Mouse (Mus musculus): ENCODE results near the gene Plekhg1. TPM values are rescaled to one million over a fixed set of nuclear protein-coding genes. Genes with fewer than 3 reads are reported as not detected.

Gene Plekhg1
- polyA plus RNA-seq, 1 experiment from 2014 or later, result 16.9 TPM

DNA sequence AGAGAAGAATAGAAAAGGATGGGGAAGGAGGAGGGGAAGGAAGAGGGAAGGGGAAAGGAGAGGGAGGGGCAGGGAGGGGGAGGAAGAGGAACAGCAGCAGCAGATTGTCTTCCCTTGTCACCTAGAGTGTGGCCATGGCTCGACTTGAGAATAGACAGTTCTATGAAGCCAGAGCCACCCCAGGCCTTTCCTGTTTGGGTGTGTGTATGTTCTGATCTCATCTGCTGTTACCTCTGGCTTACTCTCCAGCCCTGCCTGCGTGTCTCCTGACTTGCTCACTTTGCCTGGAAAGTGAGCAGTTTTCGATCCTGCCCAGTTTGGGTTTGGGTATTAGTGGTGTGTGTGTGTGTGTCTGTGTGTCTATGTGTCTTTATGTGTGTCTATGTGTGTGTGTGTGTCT lies 23.0 kb downstream of the Plekhg1 start:
- no peak overlapping the region for H3K4me2 ChIP-seq (replicated peaks; ENCODE audit: low read depth, low read length)
- no peaks in the 10 kb centered on the region for H3K27me3 ChIP-seq (ENCODE audit: control insufficient read depth, insufficient read depth, low read length)
- H3K36me3 ChIP-seq (ENCODE audit: control insufficient read depth, insufficient read depth, low read length), result no peaks in the 10 kb centered on the region
- WGBS, result 68% methylated on average over 3 of the region's 3 CpGs
- H3K9me3 ChIP-seq (ENCODE audit: control insufficient read depth, low read length), result no peaks in the 10 kb centered on the region
- H3K27ac ChIP-seq (ENCODE audit: low read depth, low read length), result no peak overlapping the region
- H3K9ac ChIP-seq (ENCODE audit: low read depth, low read length), result no peak overlapping the region
- no peak overlapping the region for H3K4me3 ChIP-seq (ENCODE audit: low read length)
- no peaks in the 10 kb centered on the region for H3K4me1 ChIP-seq (ENCODE audit: control insufficient read depth, insufficient read depth, low read length)
- no peak for ATAC-seq (ENCODE audit: low FRiP score, low TSS enrichment)

- Histone ChIP-seq H3K27ac (ENCODE audit: low read depth, low read length) (no peak overlapping the region), H3K27me3 (ENCODE audit: control insufficient read depth, insufficient read depth, low read length) (no peaks in the 10 kb centered on the region), H3K36me3 (ENCODE audit: control insufficient read depth, insufficient read depth, low read length) (no peaks in the 10 kb centered on the region), H3K4me2 (replicated peaks; ENCODE audit: low read depth, low read length) (no peak overlapping the region), H3K9ac (ENCODE audit: low read depth, low read length) (no peak overlapping the region), H3K4me3 (ENCODE audit: low read length) (no peak overlapping the region), H3K4me1 (ENCODE audit: control insufficient read depth, insufficient read depth, low read length) (no peaks in the 10 kb centered on the region), H3K9me3 (ENCODE audit: control insufficient read depth, low read length) (no peaks in the 10 kb centered on the region; the same call in 1 of the 2 replicates)
- 82% methylated on average over 5 of the region's 5 CpGs for WGBS
- no peak for ATAC-seq (ENCODE audit: low FRiP score, low TSS enrichment)
Measured at GRCm38 (mm10) chr10:3769131-3769530, 29.0 kb downstream of the Plekhg1 start.

GRCm38 (mm10) chr10:3774330-3774729 lies 34.2 kb downstream of the Plekhg1 start:
- no peak overlapping the region for H3K27ac ChIP-seq (ENCODE audit: low read depth, low read length)
- 73% methylated on average over 2 of the region's 2 CpGs for WGBS
- no peaks in the 10 kb centered on the region for H3K36me3 ChIP-seq (ENCODE audit: control insufficient read depth, insufficient read depth, low read length)
- no peak overlapping the region for H3K4me3 ChIP-seq (ENCODE audit: low read length)
- ATAC-seq (ENCODE audit: low FRiP score, low TSS enrichment), result no peak
- H3K9me3 ChIP-seq (ENCODE audit: control insufficient read depth, low read length), result no peaks in the 10 kb centered on the region; the same call in 1 of the 2 replicates
- H3K4me2 ChIP-seq (replicated peaks; ENCODE audit: low read depth, low read length), result no peak overlapping the region
- H3K27me3 ChIP-seq (ENCODE audit: control insufficient read depth, insufficient read depth, low read length), result no peaks in the 10 kb centered on the region
- no peaks in the 10 kb centered on the region for H3K4me1 ChIP-seq (ENCODE audit: control insufficient read depth, insufficient read depth, low read length)
- H3K9ac ChIP-seq (ENCODE audit: low read depth, low read length), result no peak overlapping the region

- 92% methylated on average over 2 of the region's 2 CpGs for WGBS
- H3K9ac ChIP-seq (ENCODE audit: low read depth, low read length), result no peak overlapping the region
- no peak overlapping the region for H3K4me2 ChIP-seq (replicated peaks; ENCODE audit: low read depth, low read length)
- H3K4me3 ChIP-seq (ENCODE audit: low read length), result no peak overlapping the region
- no peaks in the 10 kb centered on the region; the same call in 1 of the 2 replicates for H3K9me3 ChIP-seq (ENCODE audit: control insufficient read depth, low read length)
- no peaks in the 10 kb centered on the region for H3K27me3 ChIP-seq (ENCODE audit: control insufficient read depth, insufficient read depth, low read length)
- no peaks in the 10 kb centered on the region for H3K36me3 ChIP-seq (ENCODE audit: control insufficient read depth, insufficient read depth, low read length)
- H3K27ac ChIP-seq (ENCODE audit: low read depth, low read length), result no peak overlapping the region
- ATAC-seq (ENCODE audit: low FRiP score, low TSS enrichment), result no peak
- H3K4me1 ChIP-seq (ENCODE audit: control insufficient read depth, insufficient read depth, low read length), result no peaks in the 10 kb centered on the region
Measured at GRCm38 (mm10) chr10:3776761-3777160, 36.6 kb downstream of the Plekhg1 start.

- Histone ChIP-seq H3K4me1 (ENCODE audit: control insufficient read depth, insufficient read depth, low read length) (0 out of 2 replicates have a peak, but pooled peaks cover 3% of the 10 kb centered on the region), H3K27me3 (ENCODE audit: control insufficient read depth, insufficient read depth, low read length) (no peaks in the 10 kb centered on the region), H3K4me2 (replicated peaks; ENCODE audit: low read depth, low read length) (no peak overlapping the region), H3K36me3 (ENCODE audit: control insufficient read depth, insufficient read depth, low read length) (no peaks in the 10 kb centered on the region), H3K4me3 (ENCODE audit: low read length) (no peak overlapping the region), H3K9me3 (ENCODE audit: control insufficient read depth, low read length) (no peaks in the 10 kb centered on the region), H3K27ac (ENCODE audit: low read depth, low read length) (no peak overlapping the region), H3K9ac (ENCODE audit: low read depth, low read length) (no peak overlapping the region)
- 71% methylated on average over 4 of the region's 4 CpGs for WGBS
- ATAC-seq (ENCODE audit: low FRiP score, low TSS enrichment), result no peak
Measured at GRCm38 (mm10) chr10:3785362-3785761, 45.2 kb downstream of the Plekhg1 start.

GRCm38 (mm10) chr10:3786531-3786930 lies 46.4 kb downstream of the Plekhg1 start:
- Histone ChIP-seq H3K36me3 (ENCODE audit: control insufficient read depth, insufficient read depth, low read length) (no peaks in the 10 kb centered on the region), H3K9me3 (ENCODE audit: control insufficient read depth, low read length) (no peaks in the 10 kb centered on the region), H3K4me2 (replicated peaks; ENCODE audit: low read depth, low read length) (no peak overlapping the region), H3K4me1 (ENCODE audit: control insufficient read depth, insufficient read depth, low read length) (0 out of 2 replicates have a peak, but pooled peaks cover 3% of the 10 kb centered on the region), H3K27me3 (ENCODE audit: control insufficient read depth, insufficient read depth, low read length) (no peaks in the 10 kb centered on the region), H3K4me3 (ENCODE audit: low read length) (no peak overlapping the region), H3K9ac (ENCODE audit: low read depth, low read length) (no peak overlapping the region), H3K27ac (ENCODE audit: low read depth, low read length) (no peak overlapping the region)
- 89% methylated on average over 4 of the region's 4 CpGs for WGBS
- ATAC-seq (ENCODE audit: low FRiP score, low TSS enrichment), result no peak

- Histone ChIP-seq H3K4me3 (ENCODE audit: low read length) (no peak overlapping the region), H3K9ac (ENCODE audit: low read depth, low read length) (no peak overlapping the region), H3K27me3 (ENCODE audit: control insufficient read depth, insufficient read depth, low read length) (no peaks in the 10 kb centered on the region), H3K27ac (ENCODE audit: low read depth, low read length) (no peak overlapping the region), H3K4me1 (ENCODE audit: control insufficient read depth, insufficient read depth, low read length) (0 out of 2 replicates have a peak, but pooled peaks cover 3% of the 10 kb centered on the region), H3K4me2 (replicated peaks; ENCODE audit: low read depth, low read length) (no peak overlapping the region), H3K36me3 (ENCODE audit: control insufficient read depth, insufficient read depth, low read length) (no peaks in the 10 kb centered on the region), H3K9me3 (ENCODE audit: control insufficient read depth, low read length) (no peaks in the 10 kb centered on the region)
- 44% methylated on average over 5 of the region's 5 CpGs for WGBS
- no peak for ATAC-seq (ENCODE audit: low FRiP score, low TSS enrichment)
Measured at GRCm38 (mm10) chr10:3787006-3787405, 46.8 kb downstream of the Plekhg1 start.

DNA sequence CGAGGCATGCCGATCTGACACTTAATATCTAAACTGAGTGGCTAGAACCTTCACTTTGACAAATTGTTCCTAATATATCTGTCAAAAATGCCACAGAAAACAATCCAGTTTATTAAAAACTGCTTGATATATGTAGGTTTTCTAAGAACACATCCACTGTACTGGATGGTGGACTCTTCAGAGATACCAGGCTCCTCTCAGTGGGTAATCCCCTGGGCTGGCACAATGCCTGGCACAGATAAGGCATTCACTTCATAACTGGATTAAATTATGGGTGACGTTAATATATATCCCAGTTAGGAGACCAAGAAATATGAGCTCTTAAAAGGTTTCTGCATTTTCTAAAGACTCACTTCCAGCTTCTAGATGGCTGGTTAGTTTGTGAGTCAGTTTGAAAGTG lies 53.7 kb downstream of the Plekhg1 start:
- no peaks in the 10 kb centered on the region for H3K27me3 ChIP-seq (ENCODE audit: control insufficient read depth, insufficient read depth, low read length)
- no peak overlapping the region for H3K27ac ChIP-seq (ENCODE audit: low read depth, low read length)
- no peaks in the 10 kb centered on the region for H3K9me3 ChIP-seq (ENCODE audit: control insufficient read depth, low read length)
- H3K36me3 ChIP-seq (ENCODE audit: control insufficient read depth, insufficient read depth, low read length), result no peaks in the 10 kb centered on the region
- 47% methylated on average over 3 of the region's 3 CpGs for WGBS
- no peak overlapping the region for H3K9ac ChIP-seq (ENCODE audit: low read depth, low read length)
- H3K4me3 ChIP-seq (ENCODE audit: low read length), result no peak overlapping the region
- ATAC-seq (ENCODE audit: low FRiP score, low TSS enrichment), result no peak
- H3K4me1 ChIP-seq (ENCODE audit: control insufficient read depth, insufficient read depth, low read length), result no peaks in the 10 kb centered on the region
- H3K4me2 ChIP-seq (replicated peaks; ENCODE audit: low read depth, low read length), result no peak overlapping the region

DNA sequence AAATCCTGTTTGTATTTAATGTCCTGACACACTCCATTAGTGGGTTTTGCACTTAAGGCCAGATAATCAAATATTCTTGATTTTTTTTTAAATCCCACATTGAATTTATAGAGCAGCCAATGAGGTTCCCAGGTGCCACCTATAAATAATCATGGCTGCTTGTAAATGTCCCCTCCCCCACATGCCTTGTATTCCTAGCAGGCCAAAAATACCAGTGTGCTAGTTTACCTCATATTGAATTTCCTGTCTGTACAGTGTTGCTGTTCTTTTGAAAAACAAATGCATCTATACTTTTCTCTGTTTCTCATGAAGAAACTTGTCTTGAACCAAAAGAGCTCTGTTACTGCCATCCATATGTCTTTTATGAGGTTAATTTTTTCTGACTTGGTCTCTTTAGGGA lies 59.3 kb downstream of the Plekhg1 start:
- no peaks in the 10 kb centered on the region for H3K4me1 ChIP-seq (ENCODE audit: control insufficient read depth, insufficient read depth, low read length)
- H3K4me3 ChIP-seq (ENCODE audit: low read length), result no peak overlapping the region
- H3K9me3 ChIP-seq (ENCODE audit: control insufficient read depth, low read length), result no peaks in the 10 kb centered on the region
- H3K27ac ChIP-seq (ENCODE audit: low read depth, low read length), result no peak overlapping the region
- no peak for ATAC-seq (ENCODE audit: low FRiP score, low TSS enrichment)
- H3K27me3 ChIP-seq (ENCODE audit: control insufficient read depth, insufficient read depth, low read length), result no peaks in the 10 kb centered on the region
- H3K4me2 ChIP-seq (replicated peaks; ENCODE audit: low read depth, low read length), result no peak overlapping the region
- no peak overlapping the region for H3K9ac ChIP-seq (ENCODE audit: low read depth, low read length)
- no peaks in the 10 kb centered on the region for H3K36me3 ChIP-seq (ENCODE audit: control insufficient read depth, insufficient read depth, low read length)

Data from kidney, embryonic 14.5 days (tissue).